Mouse (Mus musculus): ENCODE measurements around the gene Jarid2.

The Jarid2 gene

DNA sequence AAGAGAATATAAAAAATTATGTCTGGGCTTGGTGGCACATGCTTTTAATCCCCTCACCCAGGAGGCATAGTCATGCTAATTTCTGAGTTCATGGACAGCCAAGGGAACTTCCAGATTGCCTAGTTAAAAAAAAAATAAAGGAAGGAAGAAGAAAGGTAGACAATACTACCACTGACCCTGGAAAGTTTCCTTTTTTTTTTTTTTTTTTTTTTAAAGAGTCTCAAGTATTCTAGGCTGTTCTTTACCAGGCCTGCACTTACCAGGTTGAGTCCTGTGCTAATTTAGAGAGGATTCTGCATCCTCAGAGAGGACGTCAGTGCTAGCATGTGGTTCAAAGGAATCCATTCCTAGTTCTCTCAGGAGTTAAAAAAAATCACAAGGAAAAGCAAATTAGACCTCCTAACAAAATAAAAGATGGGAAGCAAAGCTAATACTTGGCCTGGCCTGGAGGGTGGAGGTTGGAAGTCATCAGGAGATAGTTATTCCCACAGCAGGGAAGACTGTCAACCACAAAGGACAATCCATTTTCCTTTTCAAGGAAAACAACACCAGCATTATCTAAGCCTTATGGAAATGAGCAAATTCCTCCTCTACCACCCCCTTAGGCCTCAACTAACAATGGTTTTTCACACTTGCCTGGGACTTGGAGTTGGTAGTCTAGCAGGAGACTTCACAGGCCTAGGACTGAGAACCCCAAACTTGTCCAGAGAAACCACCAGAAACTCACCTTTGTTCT is 961 bp upstream of the Jarid2 start:
- DNase-seq (ENCODE audit: low spot score in 2 of 2), result no peak

GRCm38 (mm10) chr13:44730146-44730864 is 1.0 kb downstream of the Jarid2 start:
- DNase-seq (ENCODE audit: low spot score in 2 of 2), result peak; percentile 99 to 100

DNA sequence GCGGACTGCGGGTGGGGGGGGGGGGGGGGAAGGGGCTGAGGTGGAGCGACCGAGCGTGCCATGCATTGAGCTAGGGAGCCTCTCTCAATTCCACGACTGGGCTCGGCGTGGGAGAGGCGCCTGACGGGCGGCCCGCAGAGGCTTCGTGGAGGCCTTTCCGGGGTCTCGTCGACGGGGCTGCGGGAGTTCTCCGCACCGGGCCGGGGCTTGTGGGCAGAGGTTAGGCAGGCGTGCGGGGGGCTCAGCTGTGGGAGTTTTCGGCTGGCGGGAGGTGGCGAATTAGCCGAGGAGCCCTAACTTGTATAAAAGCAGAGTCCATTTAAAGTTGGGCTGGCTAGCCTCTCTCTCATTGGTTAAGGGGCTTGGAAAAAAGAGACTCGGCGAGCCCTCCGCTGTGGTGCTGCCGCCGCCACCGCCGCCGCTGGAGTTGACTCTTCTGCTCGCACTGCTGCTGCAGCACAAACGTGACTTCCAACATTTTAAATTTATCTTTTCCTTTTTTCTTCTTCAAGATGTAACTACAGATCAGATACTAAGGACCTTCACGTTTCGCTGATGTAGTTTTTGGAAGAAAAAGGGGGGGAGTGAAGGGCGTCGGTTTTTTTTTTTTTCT is 1.8 kb downstream of the Jarid2 start:
- DNase-seq (ENCODE audit: low spot score in 2 of 2), result peak; percentile 82 to 84

DNA sequence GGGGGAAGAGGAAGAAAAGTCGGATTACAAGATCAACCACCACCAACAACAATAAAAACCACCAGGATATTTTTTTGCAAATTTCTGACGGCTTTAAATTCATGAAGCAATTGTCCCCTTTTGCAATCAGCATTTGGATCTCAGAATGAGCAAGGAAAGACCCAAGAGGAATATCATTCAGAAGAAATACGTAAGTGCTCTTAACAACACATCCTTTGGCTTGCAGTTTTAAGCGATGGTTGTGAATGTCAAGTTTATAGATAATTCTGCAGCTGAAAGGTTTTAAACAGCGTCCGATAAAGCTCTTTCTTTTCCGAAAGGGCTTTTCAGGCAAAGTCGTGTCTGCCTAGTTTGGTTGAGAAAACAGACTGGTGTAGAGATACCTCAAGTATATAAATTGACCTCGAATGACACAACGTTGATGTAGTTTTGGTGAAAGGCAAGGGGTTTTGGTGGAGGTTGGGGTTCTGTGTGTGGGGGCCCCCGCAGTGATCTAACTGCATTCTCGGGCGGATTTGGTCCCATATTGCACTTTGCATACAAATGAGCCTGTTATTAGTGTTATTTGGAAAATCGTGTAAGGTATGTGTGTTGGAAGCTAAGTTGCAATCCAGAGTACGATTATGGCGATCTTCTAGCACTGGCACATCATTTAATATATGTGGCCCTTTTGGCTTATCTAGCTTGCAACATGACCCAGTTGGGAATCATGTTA is 2.6 kb downstream of the Jarid2 start:
- DNase-seq (ENCODE audit: low spot score in 2 of 2), result peak in 1 of 2 experiments; percentile 13

DNA sequence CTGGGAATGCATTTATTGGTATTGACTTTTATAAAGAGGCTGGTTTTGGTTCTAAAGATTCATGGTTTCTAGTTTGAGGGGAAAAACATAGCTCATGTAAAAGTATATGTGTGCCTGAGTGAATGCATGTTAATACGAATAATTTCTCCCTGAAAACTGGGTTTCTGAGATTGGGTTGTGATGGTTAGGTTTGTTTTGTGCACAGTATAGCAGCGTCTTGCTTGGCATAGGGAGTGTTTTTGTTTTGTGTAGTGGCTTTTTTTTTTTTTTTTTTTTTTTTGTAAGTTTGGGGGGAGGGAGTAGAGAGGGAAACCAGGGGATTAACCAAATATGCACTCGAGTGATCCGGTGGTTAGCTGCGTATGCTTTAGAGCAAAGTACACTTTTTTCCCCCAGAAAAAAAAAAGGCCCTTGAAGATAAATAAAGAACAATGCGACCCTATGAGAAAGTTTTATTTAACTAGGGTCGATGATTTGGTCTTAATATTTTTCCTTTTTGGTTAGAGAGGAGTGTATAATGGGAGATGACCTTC is 3.2 kb downstream of the Jarid2 start:
- DNase-seq (ENCODE audit: low spot score in 2 of 2), result no peak

DNA sequence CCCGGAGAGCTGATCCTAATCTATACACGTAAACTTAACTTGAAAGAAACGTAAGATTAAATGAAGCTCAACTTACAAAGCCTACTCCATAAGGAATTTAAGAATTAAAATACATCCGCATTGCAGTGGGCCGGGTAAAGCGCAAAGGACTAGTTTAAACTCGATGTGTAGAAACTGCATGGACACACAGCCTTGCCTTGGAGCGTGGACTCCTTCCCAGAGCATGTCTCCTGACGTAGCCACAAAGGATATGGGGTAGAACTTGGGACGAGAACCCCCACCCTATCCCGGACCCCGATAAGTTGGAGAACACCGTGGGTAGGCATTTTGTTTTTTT is 3.7 kb downstream of the Jarid2 start:
- no peak for DNase-seq (ENCODE audit: low spot score in 2 of 2)

GRCm38 (mm10) chr13:44733373-44734111 is 4.3 kb downstream of the Jarid2 start:
- DNase-seq (ENCODE audit: low spot score in 2 of 2), result peak; percentile 81 to 86

GRCm38 (mm10) chr13:44734441-44734840 is 5.2 kb downstream of the Jarid2 start:
- DNase-seq (ENCODE audit: low spot score in 2 of 2), result no peak

GRCm38 (mm10) chr13:44735088-44735690 is 5.9 kb downstream of the Jarid2 start:
- DNase-seq (ENCODE audit: low spot score in 2 of 2), result no peak

DNA sequence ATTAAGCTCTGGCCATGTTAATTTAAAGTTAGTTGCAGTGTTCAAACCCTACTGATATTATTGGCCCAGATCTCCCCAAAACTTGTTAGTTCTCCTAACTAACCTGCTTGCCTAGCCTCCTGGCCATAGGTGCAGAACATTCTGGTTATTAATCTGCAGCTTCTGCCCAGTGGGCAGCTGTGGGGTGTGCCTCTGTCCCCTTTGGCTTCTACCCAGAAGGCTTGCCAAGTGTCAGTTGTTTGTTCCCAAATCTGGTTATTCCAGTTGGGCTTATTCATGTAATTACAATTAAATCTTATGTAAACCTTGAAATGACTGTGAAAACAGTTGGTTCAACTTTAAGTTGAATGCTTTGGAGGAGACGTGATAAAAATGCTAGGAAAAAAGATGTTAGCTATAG is 8.0 kb downstream of the Jarid2 start:
- peak; percentile 35 to 63 for DNase-seq (ENCODE audit: low spot score in 2 of 2)

DNA sequence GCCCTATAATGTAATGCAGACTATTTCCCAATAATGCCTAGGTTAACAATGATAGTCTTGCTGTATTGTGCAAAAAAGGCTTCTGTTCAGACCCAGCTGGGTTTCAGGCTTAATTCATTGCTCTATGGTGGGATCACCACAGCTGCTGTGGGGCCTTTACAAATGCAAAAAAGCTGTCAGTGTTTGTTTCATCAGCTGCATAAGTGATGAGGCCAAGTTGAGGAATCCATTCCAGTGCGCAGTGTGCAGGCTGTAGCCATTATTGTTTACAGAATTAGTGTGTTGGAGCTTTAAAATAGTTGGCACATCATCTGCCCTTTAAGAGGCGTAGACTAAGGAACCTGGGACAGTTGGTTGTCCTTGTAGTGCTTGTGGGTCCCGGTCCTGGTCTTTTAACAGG is 22.5 kb downstream of the Jarid2 start:
- no peak for DNase-seq (ENCODE audit: low spot score in 2 of 2)

GRCm38 (mm10) chr13:44753206-44753605 is 23.9 kb downstream of the Jarid2 start:
- DNase-seq (ENCODE audit: low spot score in 2 of 2), result no peak

GRCm38 (mm10) chr13:44755434-44755833 is 26.2 kb downstream of the Jarid2 start:
- no peak for DNase-seq (ENCODE audit: low spot score in 2 of 2)

- DNase-seq (ENCODE audit: low spot score in 2 of 2), result no peak
Measured at GRCm38 (mm10) chr13:44758750-44759149, 29.5 kb downstream of the Jarid2 start.

DNA sequence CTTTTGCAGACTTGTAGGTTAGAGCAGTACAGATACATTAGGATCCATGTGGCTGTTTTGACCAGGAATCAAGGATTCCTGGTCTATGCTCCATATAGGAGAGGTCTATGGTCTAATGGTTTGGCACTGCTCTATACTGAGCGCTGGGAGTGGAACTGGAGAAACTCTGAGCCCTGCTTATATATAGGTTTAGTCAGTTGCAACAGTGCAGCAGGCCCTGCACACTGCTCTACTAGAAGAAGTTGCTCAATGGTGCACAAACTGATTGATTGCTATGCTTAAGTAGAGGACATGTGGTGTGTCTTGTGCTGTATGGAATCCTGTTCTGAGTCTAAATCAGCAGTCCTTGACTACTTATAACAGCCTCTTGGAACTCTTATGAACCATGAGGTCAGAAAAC is 31.5 kb downstream of the Jarid2 start:
- no peak for DNase-seq (ENCODE audit: low spot score in 2 of 2)

- DNase-seq (ENCODE audit: low spot score in 2 of 2), result no peak
Measured at GRCm38 (mm10) chr13:44763068-44763467, 33.8 kb downstream of the Jarid2 start.

GRCm38 (mm10) chr13:44767751-44768150 is 38.5 kb downstream of the Jarid2 start:
- no peak for DNase-seq (ENCODE audit: low spot score in 2 of 2)

- DNase-seq (ENCODE audit: low spot score in 2 of 2), result no peak
Measured at GRCm38 (mm10) chr13:44770808-44771605, 41.7 kb downstream of the Jarid2 start.

GRCm38 (mm10) chr13:44772816-44773215 is 43.5 kb downstream of the Jarid2 start:
- no peak for DNase-seq (ENCODE audit: low spot score in 2 of 2)

DNA sequence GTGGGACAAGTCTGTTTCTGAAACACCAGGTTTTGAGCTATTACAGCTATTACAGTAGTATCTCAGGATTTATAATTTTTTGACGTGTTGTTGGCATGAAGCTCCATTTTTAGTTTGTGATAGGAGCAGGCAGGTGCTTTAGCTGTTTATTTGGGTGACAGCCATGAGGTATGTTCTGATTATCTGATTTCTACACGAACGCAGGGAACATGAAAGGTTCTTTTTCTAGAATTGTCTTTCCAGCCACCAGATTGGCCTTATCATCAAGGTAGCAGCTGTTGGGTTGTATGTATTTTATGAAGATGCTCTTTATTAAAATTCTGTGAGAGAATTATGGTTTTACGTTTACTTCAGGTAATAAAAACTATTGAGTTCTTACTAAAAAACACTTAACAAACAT is 45.1 kb downstream of the Jarid2 start:
- no peak for DNase-seq (ENCODE audit: low spot score in 2 of 2)
